Mouse (Mus musculus) CD4-positive, CD25-positive, alpha-beta regulatory T cell, adult 4 months (primary cell): ENCODE measurements around the gene Gprc5d. TPM values are rescaled to one million over a fixed set of nuclear protein-coding genes. Genes with fewer than 3 reads are reported as not detected.

Experiments used
- ATAC-seq: one replicate; pipeline ENCODE4 v1.8.0; 2017
- polyA plus RNA-seq, 2 experiments: library from polyadenylated mRNA; unstranded; fragments of 100-300 nt; shearing (Covaris generic); gene quantifications; one replicate each; pipeline ENCODE4 v1.2.1; 2017

Gene Gprc5d
- polyA plus RNA-seq, 2 experiments from 2014 or later = not detected

- no peak for ATAC-seq
Measured at GRCm38 (mm10) chr6:135066795-135067445, 51.2 kb downstream of the Gprc5d start.

GRCm38 (mm10) chr6:135065236-135065957, 52.7 kb downstream of the Gprc5d start, which contains the start of gene Gprc5a:
Gprc5a (plus strand) TSS chr6:135065651.
- peak; percentile 93 for ATAC-seq

- ATAC-seq = no peak
Measured at GRCm38 (mm10) chr6:135064621-135065020, 53.5 kb downstream of the Gprc5d start.

- ATAC-seq = no peak
Measured at GRCm38 (mm10) chr6:135060728-135061127, 57.4 kb downstream of the Gprc5d start.

Other genes with a start within 250 kb of the Gprc5d start
- 10 to 100 TPM in 1 of 2 experiments, 1 to 10 TPM in 1; 7.7 to 12.1 TPM for gene Gpr19, start 219.7 kb downstream of the Gprc5d start, polyA plus RNA-seq
- gene Cdkn1b, start 197.9 kb downstream of the Gprc5d start, polyA plus RNA-seq = 100 to 1,000 TPM in 1 of 2 experiments, 10 to 100 TPM in 1; 69.7 to 113 TPM
- under 1 TPM; 0.16 to 0.32 TPM for gene Apold1, start 136.6 kb downstream of the Gprc5d start, polyA plus RNA-seq
- 100 to 1,000 TPM; 167 to 189 TPM for gene Ddx47, start 106.7 kb downstream of the Gprc5d start, polyA plus RNA-seq
- under 1 TPM; 0.55 to 0.67 TPM for gene Gprc5a, start 52.6 kb downstream of the Gprc5d start, polyA plus RNA-seq
- 10 to 100 TPM; 18.0 to 23.1 TPM for gene Fam234b, start 79.7 kb upstream of the Gprc5d start, polyA plus RNA-seq
- 1 to 10 TPM in 1 of 2 experiments, not detected in 1; 1.0 TPM for gene Hebp1, start 79.7 kb upstream of the Gprc5d start, polyA plus RNA-seq
- gene Gsg1, start 136.1 kb upstream of the Gprc5d start, polyA plus RNA-seq = not detected
- not detected for gene Pbp2, start 192.1 kb upstream of the Gprc5d start, polyA plus RNA-seq
- under 1 TPM; 0.71 to 0.95 TPM for gene Emp1, start 244.3 kb upstream of the Gprc5d start, polyA plus RNA-seq